Mouse (Mus musculus) neural tube, embryonic 12.5 days (tissue): ENCODE results near the gene Pknox2. TPM values are rescaled to one million over a fixed set of nuclear protein-coding genes. Genes with fewer than 3 reads are reported as not detected.

Source experiments
- ATAC-seq: fragments of 200-750 bp; cut with Nextera tagmentation; 2 replicates; pipeline ENCODE4 v1.8.0; 2017; ENCODE audit warnings: low read depth, mild to moderate bottlenecking, moderate TSS enrichment, moderate library complexity; ENCODE audit not compliant: low FRiP score
- H3K27ac ChIP-seq: fragments of 300-500 bp; sonication (generic); 2 replicates; pipeline ENCODE4 v1.5.1; 2016
- H3K27me3 ChIP-seq: fragments of 300-500 bp; sonication (generic); replicated peaks from 2 replicates; pipeline ENCODE4 v1.6.1; 2016; ENCODE audit warnings: mild to moderate bottlenecking
- H3K36me3 ChIP-seq: fragments of 300-500 bp; sonication (generic); 2 replicates; pipeline ENCODE4 v1.6.1; 2016; ENCODE audit warnings: mild to moderate bottlenecking
- H3K4me1 ChIP-seq: fragments of 300-500 bp; sonication (generic); 2 replicates; pipeline ENCODE4 v1.6.1; 2016
- H3K4me2 ChIP-seq: fragments of 300-500 bp; sonication (generic); replicated peaks from 2 replicates; pipeline ENCODE4 v1.6.1; 2016; ENCODE audit warnings: mild to moderate bottlenecking
- H3K4me3 ChIP-seq: fragments of 300-500 bp; sonication (generic); 2 replicates; pipeline ENCODE4 v1.5.1; 2016
- H3K9ac ChIP-seq: fragments of 300-500 bp; sonication (generic); 2 replicates; pipeline ENCODE4 v1.6.1; 2016; ENCODE audit warnings: mild to moderate bottlenecking
- H3K9me3 ChIP-seq: fragments of 300-500 bp; sonication (generic); 2 replicates; pipeline ENCODE4 v1.6.1; 2016; ENCODE audit warnings: mild to moderate bottlenecking
- WGBS: fragments of 180-500 bp; shearing (Covaris S2); methylation state at CpG from one replicate; pipeline ENCODE4 v1.1.7; 2016; 5-methylcytosine and 5-hydroxymethylcytosine counted together
- polyA plus RNA-seq: library from polyadenylated mRNA; unstranded; fragments of >200 nt; fragmentation: Nextera tagmentation; extraction: Ambion mirVana; gene quantifications from 2 replicates; pipeline ENCODE4 v1.2.1, GENCODE M21; 2016

The Pknox2 gene
- polyA plus RNA-seq, 1 experiment from 2014 or later = 45.2 TPM

DNA sequence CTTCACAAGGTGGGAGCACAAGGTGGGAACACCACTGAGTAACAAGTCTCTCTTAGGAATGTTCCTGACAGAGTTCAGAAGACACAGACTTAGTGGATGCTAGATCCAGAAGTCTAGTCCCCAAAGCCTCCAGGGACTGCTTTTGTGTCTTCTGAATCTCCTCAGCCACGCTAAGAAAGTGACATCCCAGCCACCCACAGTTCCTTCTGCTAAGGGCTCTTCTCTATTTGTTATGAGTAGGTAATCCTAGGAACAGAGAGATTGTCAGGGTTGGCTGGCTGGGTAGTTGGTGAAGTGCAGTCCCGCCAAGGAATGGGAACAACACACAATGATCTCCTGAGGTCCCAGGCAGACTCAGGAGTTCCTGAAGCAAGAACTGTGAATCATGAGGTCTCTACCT lies 85.6 kb downstream of the Pknox2 start:
- Histone ChIP-seq H3K9me3 (no peaks in the 10 kb centered on the region), H3K4me2 (no peak overlapping the region), H3K4me3 (no peak overlapping the region), H3K27ac (no peak overlapping the region), H3K4me1 (peaks cover 15% of the 10 kb centered on the region), H3K9ac (no peak overlapping the region), H3K36me3 (no peaks in the 10 kb centered on the region), H3K27me3 (no peaks in the 10 kb centered on the region)
- no peak for ATAC-seq
- 78% methylated on average over 2 of the region's 2 CpGs for WGBS

DNA sequence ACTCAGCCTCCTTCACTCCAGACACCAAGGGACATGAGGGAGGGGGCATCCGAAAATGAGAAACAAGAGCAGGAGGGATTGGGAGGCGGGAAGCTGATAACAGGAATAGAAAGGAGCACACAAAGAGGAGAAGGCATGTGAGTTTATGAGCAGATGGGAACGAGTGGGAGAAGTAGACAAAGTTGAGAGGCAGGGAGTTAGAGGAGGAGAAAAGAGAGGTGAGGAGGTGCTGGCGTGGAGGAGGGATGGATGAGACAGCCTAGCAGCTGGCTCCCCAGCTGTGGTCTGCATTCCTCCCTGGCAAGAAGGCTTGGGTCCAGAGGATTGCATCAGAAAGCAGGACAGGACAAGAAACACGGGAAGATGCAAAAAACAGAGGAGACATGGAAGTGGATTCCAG lies 92.5 kb downstream of the Pknox2 start:
- peak overlapping the region; percentile 29; the same call in 1 of the 2 replicates for H3K27ac ChIP-seq
- H3K4me1 ChIP-seq = peaks cover 45% of the 10 kb centered on the region
- WGBS = 15% methylated on average over 5 of the region's 5 CpGs

DNA sequence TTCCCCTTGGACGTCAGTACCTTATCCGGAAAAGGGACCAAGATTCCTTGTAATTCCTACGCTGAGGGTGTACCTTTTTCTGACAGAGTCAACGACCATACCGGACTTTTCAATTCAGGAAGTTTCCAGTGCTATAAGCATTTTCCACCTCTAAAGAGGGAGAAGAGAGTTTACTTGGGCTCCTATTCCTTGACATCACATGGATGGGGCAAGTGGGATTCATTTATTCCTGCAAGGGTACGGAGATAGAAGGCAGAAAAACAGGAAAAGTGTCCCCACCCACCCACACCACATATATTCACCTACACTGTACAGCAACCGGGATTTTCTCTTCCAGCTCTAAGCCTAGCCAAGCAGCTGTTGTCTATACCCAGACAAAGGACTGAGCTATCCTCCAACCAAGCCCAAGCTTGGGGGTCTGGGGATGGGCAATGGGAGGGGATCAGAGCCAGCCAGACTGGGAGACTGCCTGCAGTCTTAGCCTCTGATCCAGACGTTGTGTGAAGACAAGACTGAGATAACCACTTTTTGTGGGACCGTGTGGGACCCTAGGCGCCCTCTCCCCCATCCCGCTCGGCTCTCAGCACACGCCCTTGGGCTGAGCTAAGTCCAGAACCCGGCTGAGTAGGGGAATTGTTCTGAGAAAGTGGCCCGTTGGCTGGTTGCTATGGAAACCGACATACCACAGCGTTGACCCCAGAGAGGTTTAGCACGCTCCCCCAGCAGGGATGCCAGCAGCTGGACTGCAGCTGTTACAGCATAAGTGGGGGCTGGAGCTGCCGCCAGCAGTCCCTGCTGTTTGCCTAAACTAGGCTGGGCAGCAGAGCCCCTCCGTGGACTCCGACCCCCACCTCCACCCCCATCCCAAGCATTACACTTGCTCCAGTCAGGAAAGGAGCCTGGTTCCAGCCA lies 93.3 kb downstream of the Pknox2 start:
- H3K4me3 ChIP-seq = no peak overlapping the region
- peak overlapping the region; percentile 37; the same call in 1 of the 2 replicates for H3K27ac ChIP-seq
- peak overlapping the region; percentile 27; the same call in 1 of the 2 replicates for H3K9ac ChIP-seq
- H3K36me3 ChIP-seq = no peaks in the 10 kb centered on the region
- H3K9me3 ChIP-seq = no peaks in the 10 kb centered on the region
- peaks cover 52% of the 10 kb centered on the region for H3K4me1 ChIP-seq
- H3K27me3 ChIP-seq = no peaks in the 10 kb centered on the region
- 14% methylated on average over 21 of the region's 21 CpGs for WGBS
- peak overlapping the region; percentile 54 for H3K4me2 ChIP-seq
- peak; percentile 79 for ATAC-seq

More for the DNA sequence above, 92.5 kb downstream of the Pknox2 start:
- no peaks in the 10 kb centered on the region for H3K27me3 ChIP-seq
- no peak overlapping the region for H3K4me3 ChIP-seq
- H3K9ac ChIP-seq = 0 out of 2 replicates have a peak overlapping the region, but pooled peaks have one; percentile 27
- H3K9me3 ChIP-seq = no peaks in the 10 kb centered on the region
- peak overlapping the region; percentile 54 for H3K4me2 ChIP-seq
- no peak for ATAC-seq
- no peaks in the 10 kb centered on the region for H3K36me3 ChIP-seq

DNA sequence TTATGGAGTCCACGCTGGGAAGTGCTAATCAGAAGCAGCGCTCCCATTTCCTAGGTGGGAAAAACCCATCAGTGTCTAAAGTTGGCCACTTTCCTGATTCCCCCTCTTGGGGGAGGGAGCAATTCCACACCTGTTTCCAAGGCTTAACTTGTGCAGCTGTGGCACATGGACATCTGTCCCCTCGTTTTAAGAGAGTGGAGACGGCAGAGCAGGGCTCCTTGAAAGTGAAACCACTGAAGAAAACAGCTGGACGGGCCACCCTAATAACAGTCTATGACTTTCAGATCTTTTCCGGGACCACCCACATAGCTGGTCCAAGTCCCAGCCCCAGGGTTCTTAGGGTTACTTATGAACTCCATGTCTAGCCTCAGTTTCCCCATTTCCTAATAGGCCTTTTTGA lies 94.2 kb downstream of the Pknox2 start:
- H3K4me2 ChIP-seq = peak overlapping the region; percentile 12
- H3K27ac ChIP-seq = no peak overlapping the region
- no peaks in the 10 kb centered on the region for H3K36me3 ChIP-seq
- no peaks in the 10 kb centered on the region for H3K9me3 ChIP-seq
- no peaks in the 10 kb centered on the region for H3K27me3 ChIP-seq
- no peak overlapping the region for H3K4me3 ChIP-seq
- whole genome bisulfite sequencing = 36% methylated on average over 6 of the region's 6 CpGs
- peaks cover 48% of the 10 kb centered on the region for H3K4me1 ChIP-seq
- H3K9ac ChIP-seq = no peak overlapping the region
- no peak for ATAC-seq

DNA sequence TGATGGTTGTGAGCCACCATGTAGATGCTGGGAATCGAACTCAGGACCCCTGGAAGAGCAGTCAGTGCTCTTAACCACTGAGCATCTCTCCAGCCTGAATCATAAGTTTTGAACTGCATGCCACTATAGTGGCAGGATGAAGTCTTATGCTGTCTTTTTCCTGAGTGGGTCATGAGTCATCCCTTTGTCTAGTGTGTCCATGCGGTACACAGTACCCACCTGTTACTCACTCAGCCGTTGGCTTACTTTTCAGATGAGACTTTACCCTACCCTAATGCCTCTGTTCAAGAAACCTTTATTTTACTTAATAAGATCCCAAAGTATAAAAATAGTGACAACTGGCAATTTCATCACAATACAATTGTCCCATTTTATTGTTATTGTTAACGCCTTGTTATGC lies 95.5 kb downstream of the Pknox2 start:
- peaks cover 51% of the 10 kb centered on the region for H3K4me1 ChIP-seq
- ATAC-seq = no peak
- H3K4me2 ChIP-seq = no peak overlapping the region
- no peak overlapping the region for H3K27ac ChIP-seq
- H3K4me3 ChIP-seq = no peak overlapping the region
- H3K36me3 ChIP-seq = no peaks in the 10 kb centered on the region
- no peak overlapping the region for H3K9ac ChIP-seq
- 94% methylated on average over 4 of the region's 4 CpGs for WGBS
- no peaks in the 10 kb centered on the region for H3K9me3 ChIP-seq
- no peaks in the 10 kb centered on the region for H3K27me3 ChIP-seq

DNA sequence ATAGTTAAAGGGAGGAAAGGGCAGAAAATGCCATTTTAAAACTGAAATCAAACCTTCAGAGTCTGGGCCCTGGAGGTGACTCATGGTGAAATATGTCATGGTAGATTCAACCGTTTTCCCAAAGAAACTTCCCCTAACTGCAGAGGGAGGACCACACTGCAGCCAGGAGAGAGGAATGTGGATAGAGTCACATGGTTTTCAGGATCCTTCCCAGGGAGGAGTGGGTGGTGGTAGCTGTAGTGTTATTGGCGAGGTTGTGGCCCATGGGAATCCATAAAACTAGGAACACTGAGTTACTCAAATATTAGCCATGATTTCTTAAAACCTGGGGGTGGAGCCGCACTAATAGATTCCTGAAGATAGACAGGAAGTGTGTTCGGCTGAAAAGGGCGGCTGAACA lies 99.7 kb downstream of the Pknox2 start:
- no peak for ATAC-seq
- peaks cover 21% of the 10 kb centered on the region for H3K4me1 ChIP-seq
- no peak overlapping the region for H3K9ac ChIP-seq
- H3K36me3 ChIP-seq = no peaks in the 10 kb centered on the region
- no peak overlapping the region for H3K4me2 ChIP-seq
- H3K27ac ChIP-seq = no peak overlapping the region
- no peaks in the 10 kb centered on the region for H3K27me3 ChIP-seq
- no peak overlapping the region for H3K4me3 ChIP-seq
- no peaks in the 10 kb centered on the region for H3K9me3 ChIP-seq
- WGBS = 65% methylated on average over 5 of the region's 5 CpGs

DNA sequence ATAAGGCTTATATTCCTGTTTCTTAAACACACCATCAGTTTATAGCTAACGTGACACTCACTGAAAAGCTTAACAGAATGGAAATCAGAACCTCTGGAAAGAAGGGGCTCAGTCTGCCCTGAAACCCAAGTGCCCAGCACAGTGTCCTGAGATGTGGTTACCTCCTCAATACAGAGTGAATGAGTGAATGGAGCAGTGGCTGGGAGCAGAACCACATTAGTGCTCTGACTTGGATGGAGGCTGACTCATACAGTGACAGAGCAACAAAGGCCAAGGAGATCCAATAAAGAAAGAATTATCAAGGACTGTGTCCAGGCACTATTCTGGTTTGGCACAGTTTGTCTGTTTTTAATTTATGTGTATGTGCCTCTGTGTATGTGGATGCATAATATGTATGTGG lies 101.3 kb downstream of the Pknox2 start:
- 89% methylated on average over 1 of the region's 1 CpGs for WGBS
- Histone ChIP-seq H3K27me3 (no peaks in the 10 kb centered on the region), H3K9me3 (no peaks in the 10 kb centered on the region), H3K4me3 (no peak overlapping the region), H3K9ac (no peak overlapping the region), H3K36me3 (no peaks in the 10 kb centered on the region), H3K27ac (no peak overlapping the region), H3K4me1 (peaks cover 19% of the 10 kb centered on the region), H3K4me2 (no peak overlapping the region)
- ATAC-seq = no peak

DNA sequence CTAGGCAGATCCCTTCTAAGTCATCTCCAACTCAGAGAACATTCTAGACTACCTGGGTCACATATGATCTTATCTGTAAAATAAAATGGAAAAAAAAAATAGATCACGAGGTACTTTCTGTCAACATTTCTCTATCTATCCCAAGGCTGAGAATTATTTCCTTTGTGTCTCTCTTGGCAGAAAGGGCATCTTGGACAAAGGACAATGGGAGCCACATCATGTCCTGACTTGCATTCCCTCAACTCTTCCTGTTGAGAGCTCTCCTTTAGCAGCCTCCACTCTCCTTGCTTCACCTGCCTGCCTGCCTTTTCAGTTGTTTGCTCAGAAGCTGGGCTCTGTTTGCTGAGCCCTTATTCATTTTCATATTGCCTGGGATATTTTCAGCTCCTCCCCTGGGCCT lies 103.0 kb downstream of the Pknox2 start:
- H3K27ac ChIP-seq = no peak overlapping the region
- 82% methylated on average over 1 of the region's 1 CpGs for WGBS
- ATAC-seq = no peak
- no peak overlapping the region for H3K4me2 ChIP-seq
- H3K4me1 ChIP-seq = peaks cover 15% of the 10 kb centered on the region
- no peaks in the 10 kb centered on the region for H3K9me3 ChIP-seq
- H3K27me3 ChIP-seq = no peaks in the 10 kb centered on the region
- H3K36me3 ChIP-seq = no peaks in the 10 kb centered on the region
- H3K9ac ChIP-seq = no peak overlapping the region
- no peak overlapping the region for H3K4me3 ChIP-seq

DNA sequence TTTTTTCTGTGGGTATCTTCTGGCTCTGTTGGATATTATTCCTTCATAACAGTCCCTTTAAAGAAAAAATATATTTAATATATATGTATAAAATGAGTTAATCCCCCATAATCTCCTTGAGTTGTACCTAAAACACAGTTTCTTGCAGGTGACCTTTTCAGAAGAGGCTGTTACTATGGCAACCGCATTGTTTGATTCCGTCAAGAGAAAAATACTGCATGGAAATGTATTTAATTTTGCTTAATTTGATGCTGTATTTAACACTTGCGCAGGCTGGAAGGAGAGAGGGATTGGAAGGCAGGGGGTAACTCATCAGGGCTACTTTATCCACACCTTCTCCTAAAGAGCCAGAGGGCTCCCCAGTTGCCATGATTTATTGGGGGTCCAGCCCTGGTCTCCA lies 108.3 kb downstream of the Pknox2 start:
- Histone ChIP-seq H3K4me1 (peaks cover 16% of the 10 kb centered on the region), H3K4me2 (no peak overlapping the region), H3K36me3 (no peaks in the 10 kb centered on the region), H3K27ac (no peak overlapping the region), H3K9ac (no peak overlapping the region), H3K9me3 (no peaks in the 10 kb centered on the region), H3K27me3 (no peaks in the 10 kb centered on the region), H3K4me3 (no peak overlapping the region)
- no peak for ATAC-seq
- 81% methylated on average over 3 of the region's 3 CpGs for whole genome bisulfite sequencing

DNA sequence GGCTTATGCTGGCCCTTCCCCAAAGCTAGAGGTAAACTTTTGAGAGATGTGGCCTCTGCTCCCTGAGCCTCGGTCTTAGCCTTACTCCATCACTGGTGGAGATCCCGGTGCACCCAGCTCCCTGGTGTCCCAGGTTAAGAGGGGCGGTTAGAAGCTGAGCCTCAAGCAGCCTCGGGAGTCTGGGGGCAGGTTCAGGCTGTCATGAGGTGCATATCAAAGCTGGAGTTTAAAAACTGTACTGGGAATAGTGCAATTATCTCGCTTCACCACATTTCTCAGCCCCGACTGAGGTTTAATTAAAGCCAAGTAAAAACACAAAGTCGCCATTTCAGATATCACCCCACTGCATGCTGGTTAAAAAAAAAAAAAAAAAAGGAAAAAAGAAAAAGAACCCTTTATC lies 108.8 kb downstream of the Pknox2 start:
- H3K27me3 ChIP-seq = no peaks in the 10 kb centered on the region
- no peaks in the 10 kb centered on the region for H3K36me3 ChIP-seq
- H3K9me3 ChIP-seq = no peaks in the 10 kb centered on the region
- H3K27ac ChIP-seq = no peak overlapping the region
- no peak for ATAC-seq
- H3K4me3 ChIP-seq = no peak overlapping the region
- H3K4me1 ChIP-seq = peaks cover 18% of the 10 kb centered on the region
- no peak overlapping the region for H3K9ac ChIP-seq
- H3K4me2 ChIP-seq = no peak overlapping the region
- WGBS = 75% methylated on average over 7 of the region's 7 CpGs

DNA sequence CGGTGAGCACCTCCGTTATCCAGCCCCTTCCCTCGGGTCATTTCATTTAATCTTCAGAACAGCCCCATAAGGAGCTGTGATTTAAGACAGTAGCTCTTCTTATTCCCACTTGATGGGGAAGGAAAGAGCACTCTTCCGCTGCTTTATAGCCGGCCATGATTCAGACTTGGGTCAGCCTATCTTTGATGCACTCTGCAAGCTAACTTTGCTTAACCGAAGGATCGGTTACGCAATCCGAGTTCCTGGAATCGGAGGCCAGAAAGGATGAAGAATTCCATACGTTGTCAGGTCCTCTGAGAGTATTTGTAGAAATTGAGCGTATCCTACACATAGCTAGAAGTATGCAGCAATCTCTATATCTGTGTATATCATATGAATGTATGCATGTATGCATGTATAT lies 109.8 kb downstream of the Pknox2 start:
- 77% methylated on average over 12 of the region's 12 CpGs for WGBS
- no peak overlapping the region for H3K4me2 ChIP-seq
- no peak for ATAC-seq

DNA sequence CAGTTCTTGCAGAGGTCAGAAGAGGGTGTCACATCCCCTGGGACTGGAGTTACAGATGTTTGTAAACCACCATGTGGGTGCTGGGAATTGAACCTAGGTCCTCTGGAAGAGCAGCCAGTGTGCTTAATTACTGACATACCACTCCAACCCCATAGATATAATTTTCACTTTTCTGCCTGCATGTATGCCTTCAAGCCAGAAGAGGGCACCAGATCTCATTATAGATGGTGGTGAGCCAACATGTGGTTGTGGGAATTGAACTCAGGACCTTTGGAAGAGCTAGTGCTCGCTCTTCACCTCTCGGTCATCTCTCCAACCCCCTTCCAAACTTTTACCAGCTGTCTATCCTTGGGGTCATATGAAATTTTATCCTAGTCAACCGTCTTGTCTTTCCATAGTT lies 112.0 kb downstream of the Pknox2 start:
- H3K4me3 ChIP-seq = no peak overlapping the region
- no peak overlapping the region for H3K4me2 ChIP-seq
- WGBS = 92% methylated on average over 3 of the region's 3 CpGs
- peaks cover 33% of the 10 kb centered on the region for H3K4me1 ChIP-seq
- H3K36me3 ChIP-seq = no peaks in the 10 kb centered on the region
- H3K9ac ChIP-seq = no peak overlapping the region
- no peaks in the 10 kb centered on the region for H3K9me3 ChIP-seq
- no peak for ATAC-seq
- H3K27me3 ChIP-seq = no peaks in the 10 kb centered on the region
- H3K27ac ChIP-seq = no peak overlapping the region

More for the DNA sequence above, 109.8 kb downstream of the Pknox2 start:
- H3K4me1 ChIP-seq = peaks cover 18% of the 10 kb centered on the region
- H3K4me3 ChIP-seq = no peak overlapping the region
- no peaks in the 10 kb centered on the region for H3K36me3 ChIP-seq
- H3K27ac ChIP-seq = no peak overlapping the region
- no peaks in the 10 kb centered on the region for H3K9me3 ChIP-seq
- H3K9ac ChIP-seq = no peak overlapping the region
- no peaks in the 10 kb centered on the region for H3K27me3 ChIP-seq

DNA sequence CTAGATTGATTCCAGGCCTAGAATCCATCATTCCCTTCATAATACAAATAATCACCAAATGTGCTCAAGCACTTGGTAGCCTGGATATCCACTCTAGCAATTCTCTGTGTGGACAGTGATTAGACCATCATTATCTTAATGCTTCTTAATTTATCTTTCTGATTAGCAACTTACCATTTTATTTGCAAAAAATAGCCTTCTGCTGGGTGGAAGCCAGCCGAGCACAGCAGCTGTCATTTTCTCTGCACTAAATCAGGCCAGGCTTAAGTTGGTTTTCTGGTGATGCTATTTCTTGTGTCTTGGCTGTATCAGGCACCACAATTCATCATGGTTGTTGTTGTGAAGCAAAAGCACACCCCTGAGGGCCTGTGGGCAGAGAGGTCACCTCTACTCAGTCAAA lies 112.9 kb downstream of the Pknox2 start:
- Histone ChIP-seq H3K4me2 (no peak overlapping the region), H3K27ac (no peak overlapping the region), H3K4me1 (peaks cover 42% of the 10 kb centered on the region), H3K9ac (no peak overlapping the region), H3K9me3 (no peaks in the 10 kb centered on the region), H3K4me3 (no peak overlapping the region), H3K36me3 (no peaks in the 10 kb centered on the region), H3K27me3 (no peaks in the 10 kb centered on the region)
- ATAC-seq = no peak
- 64% methylated on average over 1 of the region's 1 CpGs for WGBS
